Mouse (Mus musculus): ENCODE measurements around the gene Grhl3. TPM values are rescaled to one million over a fixed set of nuclear protein-coding genes. Genes with fewer than 3 reads are reported as not detected.

Gene Grhl3
- polyA plus RNA-seq, 1 experiment, result 0.69 TPM

DNA sequence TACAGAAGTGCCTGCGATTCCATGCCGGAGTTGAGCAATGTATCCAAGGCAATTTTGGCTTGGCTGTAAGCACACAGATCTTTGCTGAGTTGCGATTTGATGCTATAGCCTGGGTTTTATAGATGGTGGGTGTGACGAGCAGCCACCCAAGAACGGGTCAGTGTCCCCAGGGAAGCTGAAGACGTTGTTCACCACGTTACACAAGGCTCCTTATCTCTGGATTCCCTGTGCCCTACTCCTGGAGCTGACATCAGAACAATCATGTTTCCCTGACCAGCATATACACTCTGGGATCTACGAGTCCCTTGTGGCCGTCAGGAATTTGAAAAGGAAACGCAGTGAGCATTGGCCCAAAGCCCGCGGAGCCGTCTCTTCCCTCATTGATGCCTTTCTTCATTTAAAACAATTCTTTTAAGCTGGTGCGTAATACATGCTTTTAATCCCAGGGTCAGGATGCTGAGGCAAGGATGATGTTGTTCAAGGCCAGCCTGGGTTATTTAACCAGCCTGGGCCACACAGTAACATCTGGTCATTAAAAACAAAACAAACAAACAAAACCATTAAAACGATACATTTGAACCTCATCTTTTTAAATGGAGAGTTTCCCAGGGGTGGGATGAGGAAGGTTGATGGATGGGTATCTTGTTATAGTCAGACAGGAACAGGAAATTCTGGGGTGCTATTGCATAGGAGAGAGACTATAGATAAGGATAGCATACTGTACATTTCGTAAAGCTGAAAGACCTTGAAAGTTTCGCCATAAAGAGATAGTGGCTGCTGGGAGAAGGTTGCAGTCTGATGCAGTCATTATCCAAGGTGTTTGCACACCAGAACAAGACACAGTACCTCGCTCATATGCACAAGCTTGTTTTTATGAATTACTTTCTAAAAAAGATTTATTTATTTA is 34.8 kb upstream of the Grhl3 start:
- Histone ChIP-seq H3K27ac (ENCODE audit: control insufficient read depth, insufficient read depth, low read depth, low read length) (no peak overlapping the region), H3K36me3 (ENCODE audit: control insufficient read depth, insufficient read depth, low read length) (no peaks in the 10 kb centered on the region), H3K27me3 (ENCODE audit: control insufficient read depth, insufficient read depth, low read length) (no peaks in the 10 kb centered on the region), H3K4me1 (ENCODE audit: control insufficient read depth, insufficient read depth, low read length) (no peaks in the 10 kb centered on the region), H3K4me3 (ENCODE audit: control insufficient read depth, low read depth, low read length) (no peak overlapping the region)
- no peak for TF ChIP-seq POLR2A (IDR thresholded peaks at IDR 0.05; ENCODE audit: control insufficient read depth, low read depth, low read length)
- no peak for TF ChIP-seq CTCF (IDR thresholded peaks at IDR 0.05; ENCODE audit: control insufficient read depth, insufficient read depth, insufficient replicate concordance, low read depth, low read length)

DNA sequence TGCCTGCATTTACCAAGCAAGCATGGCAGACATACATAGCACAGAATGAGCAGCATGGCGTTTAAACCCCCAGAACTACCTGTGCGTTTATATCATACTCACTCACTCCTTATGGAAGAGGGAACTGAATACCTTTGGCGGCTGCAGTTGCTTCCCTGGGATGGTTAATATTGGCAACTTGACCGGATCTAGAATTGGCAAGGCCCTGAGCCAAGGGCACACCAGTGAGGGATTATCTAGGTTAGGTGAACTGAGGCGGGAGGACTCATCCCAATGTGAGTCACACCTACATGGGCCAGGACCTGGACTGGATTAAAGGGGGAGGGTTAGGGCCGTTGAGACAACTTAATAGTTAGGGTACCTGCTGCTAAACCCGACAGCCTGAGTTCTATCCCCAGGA is 32.8 kb upstream of the Grhl3 start:
- TF ChIP-seq CTCF (IDR thresholded peaks at IDR 0.05; ENCODE audit: control insufficient read depth, insufficient read depth, insufficient replicate concordance, low read depth, low read length) (no peak), POLR2A (IDR thresholded peaks at IDR 0.05; ENCODE audit: control insufficient read depth, low read depth, low read length) (no peak)
- Histone ChIP-seq H3K27ac (ENCODE audit: control insufficient read depth, insufficient read depth, low read depth, low read length) (no peak overlapping the region), H3K4me1 (ENCODE audit: control insufficient read depth, insufficient read depth, low read length) (no peaks in the 10 kb centered on the region), H3K27me3 (ENCODE audit: control insufficient read depth, insufficient read depth, low read length) (no peaks in the 10 kb centered on the region), H3K4me3 (ENCODE audit: control insufficient read depth, low read depth, low read length) (no peak overlapping the region), H3K36me3 (ENCODE audit: control insufficient read depth, insufficient read depth, low read length) (no peaks in the 10 kb centered on the region)

GRCm38 (mm10) chr4:135601530-135601929 is 28.1 kb upstream of the Grhl3 start:
- no peak overlapping the region for H3K4me3 ChIP-seq (ENCODE audit: control insufficient read depth, low read depth, low read length)
- H3K4me1 ChIP-seq (ENCODE audit: control insufficient read depth, insufficient read depth, low read length), result no peaks in the 10 kb centered on the region
- TF ChIP-seq POLR2A (IDR thresholded peaks at IDR 0.05; ENCODE audit: control insufficient read depth, low read depth, low read length) (no peak), CTCF (IDR thresholded peaks at IDR 0.05; ENCODE audit: control insufficient read depth, insufficient read depth, insufficient replicate concordance, low read depth, low read length) (no peak)
- H3K27ac ChIP-seq (ENCODE audit: control insufficient read depth, insufficient read depth, low read depth, low read length), result no peak overlapping the region
- no peaks in the 10 kb centered on the region for H3K27me3 ChIP-seq (ENCODE audit: control insufficient read depth, insufficient read depth, low read length)
- no peaks in the 10 kb centered on the region for H3K36me3 ChIP-seq (ENCODE audit: control insufficient read depth, insufficient read depth, low read length)

GRCm38 (mm10) chr4:135599497-135600182 is 26.2 kb upstream of the Grhl3 start:
- H3K36me3 ChIP-seq (ENCODE audit: control insufficient read depth, insufficient read depth, low read length), result no peaks in the 10 kb centered on the region
- TF ChIP-seq CTCF (IDR thresholded peaks at IDR 0.05; ENCODE audit: control insufficient read depth, insufficient read depth, insufficient replicate concordance, low read depth, low read length), result no peak
- TF ChIP-seq POLR2A (IDR thresholded peaks at IDR 0.05; ENCODE audit: control insufficient read depth, low read depth, low read length), result no peak
- H3K27ac ChIP-seq (ENCODE audit: control insufficient read depth, insufficient read depth, low read depth, low read length), result no peak overlapping the region
- no peak overlapping the region for H3K4me3 ChIP-seq (ENCODE audit: control insufficient read depth, low read depth, low read length)
- no peaks in the 10 kb centered on the region for H3K27me3 ChIP-seq (ENCODE audit: control insufficient read depth, insufficient read depth, low read length)
- H3K4me1 ChIP-seq (ENCODE audit: control insufficient read depth, insufficient read depth, low read length), result no peaks in the 10 kb centered on the region

- no peak overlapping the region for H3K4me3 ChIP-seq (ENCODE audit: control insufficient read depth, low read depth, low read length)
- no peak overlapping the region for H3K27ac ChIP-seq (ENCODE audit: control insufficient read depth, insufficient read depth, low read depth, low read length)
- TF ChIP-seq POLR2A (IDR thresholded peaks at IDR 0.05; ENCODE audit: control insufficient read depth, low read depth, low read length) (no peak), CTCF (IDR thresholded peaks at IDR 0.05; ENCODE audit: control insufficient read depth, insufficient read depth, insufficient replicate concordance, low read depth, low read length) (no peak)
- H3K36me3 ChIP-seq (ENCODE audit: control insufficient read depth, insufficient read depth, low read length), result no peaks in the 10 kb centered on the region
- no peaks in the 10 kb centered on the region for H3K27me3 ChIP-seq (ENCODE audit: control insufficient read depth, insufficient read depth, low read length)
- no peaks in the 10 kb centered on the region for H3K4me1 ChIP-seq (ENCODE audit: control insufficient read depth, insufficient read depth, low read length)
These were observed 25.6 kb upstream of the Grhl3 start for GRCm38 (mm10) chr4:135598998-135599397.

- no peaks in the 10 kb centered on the region for H3K27me3 ChIP-seq (ENCODE audit: control insufficient read depth, insufficient read depth, low read length)
- H3K4me1 ChIP-seq (ENCODE audit: control insufficient read depth, insufficient read depth, low read length), result no peaks in the 10 kb centered on the region
- no peak for TF ChIP-seq POLR2A (IDR thresholded peaks at IDR 0.05; ENCODE audit: control insufficient read depth, low read depth, low read length)
- no peak for TF ChIP-seq CTCF (IDR thresholded peaks at IDR 0.05; ENCODE audit: control insufficient read depth, insufficient read depth, insufficient replicate concordance, low read depth, low read length)
- no peak overlapping the region for H3K4me3 ChIP-seq (ENCODE audit: control insufficient read depth, low read depth, low read length)
- H3K36me3 ChIP-seq (ENCODE audit: control insufficient read depth, insufficient read depth, low read length), result no peaks in the 10 kb centered on the region
- H3K27ac ChIP-seq (ENCODE audit: control insufficient read depth, insufficient read depth, low read depth, low read length), result no peak overlapping the region
These were observed 24.1 kb upstream of the Grhl3 start for GRCm38 (mm10) chr4:135597571-135597970.

DNA sequence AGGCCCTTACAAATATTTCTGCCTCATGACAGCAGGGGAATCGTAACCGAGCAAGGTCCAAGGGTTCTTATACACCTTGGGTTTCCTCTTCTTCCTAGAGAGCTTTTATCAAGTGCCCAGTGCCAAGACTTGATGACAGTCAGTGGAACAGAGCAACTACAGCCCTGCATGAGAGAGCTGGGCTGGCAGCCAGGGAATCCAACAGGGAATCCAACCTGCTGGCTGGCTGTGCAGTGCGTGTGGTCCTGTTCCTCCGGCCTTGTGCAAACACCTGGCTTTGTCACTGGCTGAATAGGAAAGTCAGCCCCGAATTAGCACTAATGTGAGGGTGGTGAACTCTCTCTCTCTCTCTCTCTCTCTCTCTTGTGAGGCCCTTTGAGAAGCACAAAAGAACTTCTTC is 22.5 kb upstream of the Grhl3 start:
- Histone ChIP-seq H3K4me1 (ENCODE audit: control insufficient read depth, insufficient read depth, low read length) (no peaks in the 10 kb centered on the region), H3K4me3 (ENCODE audit: control insufficient read depth, low read depth, low read length) (no peak overlapping the region), H3K36me3 (ENCODE audit: control insufficient read depth, insufficient read depth, low read length) (no peaks in the 10 kb centered on the region), H3K27me3 (ENCODE audit: control insufficient read depth, insufficient read depth, low read length) (no peaks in the 10 kb centered on the region), H3K27ac (ENCODE audit: control insufficient read depth, insufficient read depth, low read depth, low read length) (no peak overlapping the region)
- TF ChIP-seq POLR2A (IDR thresholded peaks at IDR 0.05; ENCODE audit: control insufficient read depth, low read depth, low read length), result no peak
- TF ChIP-seq CTCF (IDR thresholded peaks at IDR 0.05; ENCODE audit: control insufficient read depth, insufficient read depth, insufficient replicate concordance, low read depth, low read length), result no peak

Measured in testis, adult 2 months (tissue).